Mouse (Mus musculus): Measurements from ENCODE around the gene Doc2g. TPM values are rescaled to one million over a fixed set of nuclear protein-coding genes. Genes with fewer than 3 reads are reported as not detected.

Gene Doc2g
- polyA plus RNA-seq, 2 experiments: 0.25 to 1.8 TPM

DNA sequence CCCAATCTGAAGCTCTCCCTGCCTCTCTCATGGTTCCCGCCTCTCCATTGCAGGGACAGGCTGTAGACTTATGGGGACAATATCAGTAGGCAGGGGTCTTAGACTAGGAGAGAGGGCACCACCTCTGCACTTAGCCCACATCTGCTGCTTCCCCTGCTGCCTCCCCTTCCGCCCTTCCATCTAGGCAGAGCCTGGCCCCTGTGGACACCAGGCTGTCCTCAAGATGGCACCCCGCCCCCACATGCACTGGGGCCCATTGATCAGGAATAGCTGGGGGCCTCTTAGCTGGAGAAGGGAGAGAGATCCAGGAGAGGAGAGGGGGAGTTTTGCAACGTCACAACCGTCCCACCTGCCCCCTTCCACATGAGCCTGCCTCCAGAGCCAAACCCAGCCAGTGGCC is 10.7 kb upstream of the Doc2g start, which contains the start of gene Tbx10:
Tbx10 (plus strand) TSS at position 337 of the 400 bp plus-strand sequence.
- no peak within 1 kb of the TSS for H3K4me2 ChIP-seq (ENCODE audit: low read depth)
- H3K27me3 ChIP-seq (ENCODE audit: control insufficient read depth, insufficient read depth, low read length): no peaks in the 10 kb centered on the region
- 0 out of 4 replicates have a peak, but pooled peaks cover 0 to 2% of the 10 kb centered on the region in 2 experiments for H3K4me1 ChIP-seq (replicated peaks; ENCODE audit: control insufficient read depth in 2 of 2, insufficient read depth in 2 of 2, low read length in 1 of 2)
- no peak for DNase-seq (ENCODE audit: low read depth in 3 of 3, low spot score in 3 of 3)
- no peak for ATAC-seq (ENCODE audit: insufficient read depth)
- no peak within 1 kb of the TSS for H3K4me3 ChIP-seq (ENCODE audit: insufficient read depth in 1 of 2, low read depth in 2 of 2, low read length in 2 of 2)
- WGBS (ENCODE audit: insufficient replicate concordance): 44% methylated on average over 5 of the region's 5 CpGs
- H3K9me3 ChIP-seq (ENCODE audit: control insufficient read depth, low read length): no peaks in the 10 kb centered on the region
- no peak within 1 kb of the TSS for H3K27ac ChIP-seq
- H3K36me3 ChIP-seq (replicated peaks; ENCODE audit: control insufficient read depth, insufficient read depth, low read depth): no peaks in the 10 kb centered on the region
- TF ChIP-seq EP300 (IDR thresholded peaks at IDR 0.05; ENCODE audit: low read depth): no peak
- TF ChIP-seq CTCF (IDR thresholded peaks at IDR 0.05; ENCODE audit: low read depth): no peak
- no peak within 1 kb of the TSS for H3K9ac ChIP-seq (replicated peaks)

DNA sequence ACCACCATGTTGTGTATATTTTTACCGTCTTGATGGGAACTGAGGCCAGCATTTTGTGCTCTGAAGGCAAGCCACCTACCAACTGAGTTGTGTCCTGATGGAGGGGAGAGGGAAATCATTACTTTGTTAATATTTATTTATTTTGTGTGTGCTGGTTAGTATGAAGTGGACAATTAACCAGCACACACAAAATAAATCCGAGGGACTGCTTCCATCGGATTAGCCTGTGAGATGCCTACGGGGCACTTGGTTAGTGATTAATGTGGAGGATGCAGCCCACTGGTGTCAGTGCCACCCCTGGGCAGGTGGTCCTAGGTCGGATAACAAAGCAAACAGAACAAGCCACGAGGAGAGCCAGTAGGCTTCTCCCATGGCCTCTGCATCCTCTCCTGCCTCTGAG is 8.2 kb upstream of the Doc2g start:
- Histone ChIP-seq H3K27ac (no peak overlapping the region), H3K4me3 (ENCODE audit: insufficient read depth in 1 of 2, low read depth in 2 of 2, low read length in 2 of 2) (no peak overlapping the region), H3K9me3 (ENCODE audit: control insufficient read depth, low read length) (no peaks in the 10 kb centered on the region), H3K4me1 (replicated peaks; ENCODE audit: control insufficient read depth in 2 of 2, insufficient read depth in 2 of 2, low read length in 1 of 2) (0 out of 4 replicates have a peak, but pooled peaks cover 2 to 7% of the 10 kb centered on the region in 2 experiments), H3K36me3 (replicated peaks; ENCODE audit: control insufficient read depth, insufficient read depth, low read depth) (no peaks in the 10 kb centered on the region), H3K4me2 (ENCODE audit: low read depth) (no peak overlapping the region), H3K27me3 (ENCODE audit: control insufficient read depth, insufficient read depth, low read length) (no peaks in the 10 kb centered on the region), H3K9ac (replicated peaks) (no peak overlapping the region)
- TF ChIP-seq CTCF (IDR thresholded peaks at IDR 0.05; ENCODE audit: low read depth): no peak
- ATAC-seq (ENCODE audit: insufficient read depth) (no peak), DNase-seq (ENCODE audit: low read depth in 3 of 3, low spot score in 3 of 3) (no peak)
- WGBS (ENCODE audit: insufficient replicate concordance): 54% methylated on average over 6 of the region's 6 CpGs

DNA sequence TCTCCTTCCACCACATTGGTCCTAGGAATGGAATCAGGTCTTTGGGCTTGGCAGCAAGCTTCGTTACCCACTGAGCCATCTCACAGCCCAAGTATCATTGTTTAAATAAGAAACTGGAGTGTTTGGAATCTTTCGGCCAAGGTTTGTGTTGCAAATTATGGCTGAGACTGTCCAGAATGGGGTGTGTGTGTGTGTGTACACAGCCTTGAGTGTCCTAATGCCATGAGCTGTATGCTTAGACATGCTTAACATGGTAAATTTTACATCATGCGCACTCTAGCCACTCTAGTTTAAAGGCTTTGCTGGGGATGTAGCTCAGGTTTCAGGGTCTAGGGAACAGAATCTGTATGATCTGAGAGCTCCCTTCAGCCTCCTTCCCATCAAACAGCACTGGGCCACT is 7.6 kb upstream of the Doc2g start:
- Histone ChIP-seq H3K4me2 (ENCODE audit: low read depth) (no peak overlapping the region), H3K4me1 (replicated peaks; ENCODE audit: control insufficient read depth in 2 of 2, insufficient read depth in 2 of 2, low read length in 1 of 2) (0 out of 4 replicates have a peak, but pooled peaks cover 2 to 7% of the 10 kb centered on the region in 2 experiments), H3K27me3 (ENCODE audit: control insufficient read depth, insufficient read depth, low read length) (no peaks in the 10 kb centered on the region), H3K27ac (no peak overlapping the region), H3K4me3 (ENCODE audit: insufficient read depth in 1 of 2, low read depth in 2 of 2, low read length in 2 of 2) (no peak overlapping the region), H3K9me3 (ENCODE audit: control insufficient read depth, low read length) (no peaks in the 10 kb centered on the region), H3K9ac (replicated peaks) (no peak overlapping the region), H3K36me3 (replicated peaks; ENCODE audit: control insufficient read depth, insufficient read depth, low read depth) (no peaks in the 10 kb centered on the region)
- TF ChIP-seq CTCF (IDR thresholded peaks at IDR 0.05; ENCODE audit: low read depth): no peak
- TF ChIP-seq EP300 (IDR thresholded peaks at IDR 0.05; ENCODE audit: low read depth): no peak
- ATAC-seq (ENCODE audit: insufficient read depth) (no peak), DNase-seq (ENCODE audit: low read depth in 3 of 3, low spot score in 3 of 3) (no peak)
- WGBS (ENCODE audit: insufficient replicate concordance): 84% methylated on average over 3 of the region's 3 CpGs

DNA sequence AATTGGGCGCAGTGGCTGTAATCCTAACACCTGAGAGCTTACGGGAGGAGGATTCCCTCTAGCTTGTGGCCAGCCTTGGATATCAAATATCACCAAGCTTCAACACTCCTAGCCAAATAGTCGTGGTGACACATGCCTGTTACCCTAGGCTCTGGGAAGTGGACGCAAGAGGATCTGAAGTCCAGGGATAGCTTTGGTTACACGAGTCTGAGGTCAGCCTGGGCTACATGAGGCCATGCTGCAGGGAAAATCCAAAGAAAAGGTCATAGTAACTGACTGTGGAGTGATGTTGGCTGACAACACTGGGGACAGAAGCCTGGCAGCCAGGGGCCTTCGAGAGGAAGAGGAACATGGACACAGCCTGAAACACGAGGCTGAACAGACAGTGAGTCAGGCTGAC is 7.0 kb upstream of the Doc2g start:
- Histone ChIP-seq H3K9ac (replicated peaks) (no peak overlapping the region), H3K4me3 (ENCODE audit: insufficient read depth in 1 of 2, low read depth in 2 of 2, low read length in 2 of 2) (no peak overlapping the region), H3K4me2 (ENCODE audit: low read depth) (no peak overlapping the region), H3K36me3 (replicated peaks; ENCODE audit: control insufficient read depth, insufficient read depth, low read depth) (no peaks in the 10 kb centered on the region), H3K4me1 (replicated peaks; ENCODE audit: control insufficient read depth in 2 of 2, insufficient read depth in 2 of 2, low read length in 1 of 2) (peaks cover 2 to 10% of the 10 kb centered on the region in 2 experiments; a peak in 2 of 4 replicates), H3K27me3 (ENCODE audit: control insufficient read depth, insufficient read depth, low read length) (no peaks in the 10 kb centered on the region), H3K27ac (no peak overlapping the region), H3K9me3 (ENCODE audit: control insufficient read depth, low read length) (no peaks in the 10 kb centered on the region)
- no peak for TF ChIP-seq CTCF (IDR thresholded peaks at IDR 0.05; ENCODE audit: low read depth)
- TF ChIP-seq EP300 (IDR thresholded peaks at IDR 0.05; ENCODE audit: low read depth): no peak
- ATAC-seq (ENCODE audit: insufficient read depth): no peak
- 48% methylated on average over 7 of the region's 7 CpGs for WGBS (ENCODE audit: insufficient replicate concordance)
- DNase-seq (ENCODE audit: low read depth in 3 of 3, low spot score in 3 of 3): no peak

DNA sequence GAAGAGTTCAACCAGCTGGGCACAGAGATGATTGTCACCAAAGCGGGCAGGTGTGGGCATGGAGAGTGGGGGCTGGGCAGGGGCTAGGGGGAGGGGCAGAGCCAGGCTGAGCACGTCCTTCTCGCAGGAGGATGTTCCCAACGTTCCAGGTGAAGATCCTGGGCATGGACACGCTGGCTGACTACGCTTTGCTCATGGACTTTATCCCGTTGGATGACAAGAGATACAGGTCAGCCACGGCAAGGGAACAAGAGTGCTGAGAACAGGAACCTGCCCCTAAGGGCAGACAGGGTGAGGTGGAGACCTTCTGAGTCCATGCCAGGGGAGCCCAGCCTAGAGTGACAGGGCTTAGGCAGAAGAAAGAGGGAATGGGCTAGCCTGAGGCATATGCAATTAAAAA is 6.4 kb upstream of the Doc2g start:
- Histone ChIP-seq H3K4me2 (ENCODE audit: low read depth) (no peak overlapping the region), H3K36me3 (replicated peaks; ENCODE audit: control insufficient read depth, insufficient read depth, low read depth) (no peaks in the 10 kb centered on the region), H3K4me3 (ENCODE audit: insufficient read depth in 1 of 2, low read depth in 2 of 2, low read length in 2 of 2) (no peak overlapping the region), H3K9me3 (ENCODE audit: control insufficient read depth, low read length) (no peaks in the 10 kb centered on the region), H3K9ac (replicated peaks) (no peak overlapping the region), H3K27ac (no peak overlapping the region), H3K27me3 (ENCODE audit: control insufficient read depth, insufficient read depth, low read length) (no peaks in the 10 kb centered on the region), H3K4me1 (replicated peaks; ENCODE audit: control insufficient read depth in 2 of 2, insufficient read depth in 2 of 2, low read length in 1 of 2) (peaks cover 2 to 12% of the 10 kb centered on the region in 2 experiments; a peak in 2 of 4 replicates)
- ATAC-seq (ENCODE audit: insufficient read depth): no peak
- no peak for TF ChIP-seq CTCF (IDR thresholded peaks at IDR 0.05; ENCODE audit: low read depth)
- no peak for TF ChIP-seq EP300 (IDR thresholded peaks at IDR 0.05; ENCODE audit: low read depth)
- WGBS (ENCODE audit: insufficient replicate concordance): 60% methylated on average over 8 of the region's 8 CpGs
- no peak for DNase-seq (ENCODE audit: low read depth in 3 of 3, low spot score in 3 of 3)

Measured in liver, embryonic 14.5 days (tissue).